Mouse (Mus musculus) hindbrain, postnatal 0 days (tissue): ENCODE measurements around the gene Ccdc153. TPM values are rescaled to one million over a fixed set of nuclear protein-coding genes. Genes with fewer than 3 reads are reported as not detected.
A peak's percentile ranks its signal among the peaks of the same experiment; 100 is the strongest.

Experiments
- ATAC-seq: fragments of 200-750 bp; cut with Nextera tagmentation; 2 replicates; pipeline ENCODE4 v1.8.0; 2017; ENCODE audit warnings: mild to moderate bottlenecking, moderate TSS enrichment, moderate library complexity
- DNase-seq: peaks from one replicate; pipeline ENCODE4 v3.0.0-alpha.2; 2015; ENCODE audit warnings: low spot score
- H3K27ac ChIP-seq: fragments of 300-500 bp; sonication (generic); 2 replicates; pipeline ENCODE4 v1.5.1; 2014; ENCODE audit warnings: mild to moderate bottlenecking
- H3K27me3 ChIP-seq: fragments of 300-500 bp; sonication (generic); 2 replicates; pipeline ENCODE4 v1.6.1; 2014; ENCODE audit warnings: low read length, mixed read lengths; ENCODE audit not compliant: insufficient read depth
- H3K36me3 ChIP-seq: fragments of 300-500 bp; sonication (generic); 2 replicates; pipeline ENCODE4 v1.6.1; 2014; ENCODE audit warnings: low read length, mixed read lengths; ENCODE audit not compliant: insufficient read depth
- H3K4me1 ChIP-seq: fragments of 300-500 bp; sonication (generic); 2 replicates; pipeline ENCODE4 v1.6.1; 2014; ENCODE audit warnings: antibody characterized with exemption, low read length, mixed read lengths; ENCODE audit not compliant: insufficient read depth
- H3K4me2 ChIP-seq: fragments of 300-500 bp; sonication (generic); 2 replicates; pipeline ENCODE4 v1.6.1; 2014; ENCODE audit warnings: low read depth, mild to moderate bottlenecking, low read length, moderate library complexity, mixed read lengths
- H3K4me3 ChIP-seq: fragments of 300-500 bp; sonication (generic); 2 replicates; pipeline ENCODE4 v1.5.1; 2014; ENCODE audit warnings: low read length
- H3K9ac ChIP-seq: fragments of 300-500 bp; sonication (generic); replicated peaks from 2 replicates; pipeline ENCODE4 v1.6.1; 2014; ENCODE audit warnings: mild to moderate bottlenecking, low read length, moderate library complexity, mixed read lengths
- H3K9me3 ChIP-seq: fragments of 300-500 bp; sonication (generic); 2 replicates; pipeline ENCODE4 v1.6.1; 2016; ENCODE audit warnings: low read length, mixed read lengths
- CTCF ChIP-seq: IDR thresholded peaks from 2 replicates; pipeline ENCODE4 v1.5.1; 2016; ENCODE audit warnings: antibody characterized with exemption, control low read depth, low read depth
- WGBS: fragments of 180-500 bp; shearing (Covaris S2); extraction: QIAGEN DNeasy Blood & Tissue Kit; methylation state at CpG from one replicate; pipeline ENCODE4 v1.1.7; 2014; 5-methylcytosine and 5-hydroxymethylcytosine counted together
- polyA plus RNA-seq: library from polyadenylated mRNA; unstranded; fragments of >200 nt; fragmentation: Nextera tagmentation; extraction: Ambion mirVana; gene quantifications from 2 replicates; pipeline ENCODE4 v1.2.1, GENCODE M21; 2015
- total RNA-seq: library from RNA; depleted of rRNA; stranded (reverse); fragments of >200 nt; gene quantifications from 2 replicates; pipeline ENCODE4 v1.2.3, GENCODE M21; 2014

Gene Ccdc153
- total and polyA plus RNA-seq, 2 experiments from 2014 or later = 1.0 to 2.6 TPM

- H3K4me2 ChIP-seq = no peak overlapping the region
- ATAC-seq (no peak), DNase-seq (no peak)
- WGBS = 89% methylated on average over 3 of the region's 3 CpGs
- H3K4me3 ChIP-seq = no peak overlapping the region
- no peaks in the 10 kb centered on the region for H3K9me3 ChIP-seq
- H3K9ac ChIP-seq = no peak overlapping the region
- peaks cover 6% of the 10 kb centered on the region; the same call in 1 of the 2 replicates for H3K36me3 ChIP-seq
- TF ChIP-seq CTCF = peak; percentile 63
- no peak overlapping the region for H3K27ac ChIP-seq
- no peaks in the 10 kb centered on the region for H3K27me3 ChIP-seq
- peaks cover 6% of the 10 kb centered on the region for H3K4me1 ChIP-seq
These were observed 28.6 kb downstream of the Ccdc153 start for GRCm38 (mm10) chr9:44269077-44269476.

- ATAC-seq = no peak
- TF ChIP-seq CTCF = no peak
These were observed 29.5 kb downstream of the Ccdc153 start for GRCm38 (mm10) chr9:44269973-44270372.

GRCm38 (mm10) chr9:44283183-44283582, 42.7 kb downstream of the Ccdc153 start:
- H3K4me2 ChIP-seq = no peak overlapping the region
- no peak overlapping the region for H3K27ac ChIP-seq
- ATAC-seq (no peak), DNase-seq (no peak)
- no peak for TF ChIP-seq CTCF
- no peaks in the 10 kb centered on the region for H3K27me3 ChIP-seq
- 73% methylated on average over 5 of the region's 5 CpGs for WGBS
- H3K9ac ChIP-seq = no peak overlapping the region
- peaks cover 31% of the 10 kb centered on the region for H3K36me3 ChIP-seq
- peaks cover 9% of the 10 kb centered on the region; the same call in 1 of the 2 replicates for H3K4me1 ChIP-seq
- H3K9me3 ChIP-seq = no peaks in the 10 kb centered on the region
- H3K4me3 ChIP-seq = no peak overlapping the region

More at GRCm38 (mm10) chr9:44269973-44270372, 29.5 kb downstream of the Ccdc153 start:
- Histone ChIP-seq H3K4me2 (no peak overlapping the region), H3K36me3 (peaks cover 15% of the 10 kb centered on the region; the same call in 1 of the 2 replicates), H3K4me3 (no peak overlapping the region), H3K9me3 (no peaks in the 10 kb centered on the region), H3K27ac (no peak overlapping the region), H3K4me1 (peaks cover 6% of the 10 kb centered on the region), H3K27me3 (no peaks in the 10 kb centered on the region), H3K9ac (no peak overlapping the region)
- DNase-seq = no peak
- WGBS = 78% methylated on average over 4 of the region's 4 CpGs

GRCm38 (mm10) chr9:44286256-44286850, 45.9 kb downstream of the Ccdc153 start:
- no peaks in the 10 kb centered on the region for H3K9me3 ChIP-seq
- DNase-seq (no peak), ATAC-seq (no peak)
- TF ChIP-seq CTCF = no peak
- H3K9ac ChIP-seq = peak overlapping the region; percentile 41; the same call in 1 of the 2 replicates
- H3K4me3 ChIP-seq = peak overlapping the region; percentile 89
- peaks cover 5% of the 10 kb centered on the region for H3K36me3 ChIP-seq
- WGBS = 9% methylated on average over 6 of the region's 6 CpGs
- peaks cover 18% of the 10 kb centered on the region; the same call in 1 of the 2 replicates for H3K4me1 ChIP-seq
- H3K27me3 ChIP-seq = no peaks in the 10 kb centered on the region
- H3K27ac ChIP-seq = no peak overlapping the region
- peak overlapping the region; percentile 91 for H3K4me2 ChIP-seq

- H3K36me3 ChIP-seq = no peaks in the 10 kb centered on the region; the same call in 1 of the 2 replicates
- H3K4me1 ChIP-seq = peaks cover 18% of the 10 kb centered on the region; the same call in 1 of the 2 replicates
- DNase-seq (peak; percentile 12), ATAC-seq (peak; percentile 7; the same call in 1 of the 2 replicates)
- peak overlapping the region; percentile 85 for H3K27ac ChIP-seq
- H3K4me3 ChIP-seq = peak overlapping the region; percentile 89
- no peaks in the 10 kb centered on the region for H3K9me3 ChIP-seq
- no peaks in the 10 kb centered on the region for H3K27me3 ChIP-seq
- peak overlapping the region; percentile 93 for H3K9ac ChIP-seq
- TF ChIP-seq CTCF = no peak
- WGBS = 8% methylated on average over 11 of the region's 11 CpGs
- peak overlapping the region; percentile 91 for H3K4me2 ChIP-seq
These were observed 46.5 kb downstream of the Ccdc153 start for GRCm38 (mm10) chr9:44287003-44287400.

GRCm38 (mm10) chr9:44287401-44288075, 47.1 kb downstream of the Ccdc153 start:
- no peaks in the 10 kb centered on the region for H3K27me3 ChIP-seq
- DNase-seq (peak; percentile 65), ATAC-seq (peak; percentile 66)
- peak overlapping the region; percentile 91 for H3K4me2 ChIP-seq
- no peak for TF ChIP-seq CTCF
- peak overlapping the region; percentile 89 for H3K4me3 ChIP-seq
- H3K36me3 ChIP-seq = no peaks in the 10 kb centered on the region; the same call in 1 of the 2 replicates
- WGBS = under 1% methylated on average over 46 of the region's 47 CpGs
- peaks cover 18% of the 10 kb centered on the region; the same call in 1 of the 2 replicates for H3K4me1 ChIP-seq
- H3K9me3 ChIP-seq = no peaks in the 10 kb centered on the region
- peak overlapping the region; percentile 85 for H3K27ac ChIP-seq
- H3K9ac ChIP-seq = peak overlapping the region; percentile 93
